Mouse (Mus musculus): ENCODE measurements around the gene Mgme1.

Mgme1 gene

GRCm38 (mm10) chr2:144305721-144306294 is 35.3 kb downstream of the Mgme1 start:
- H3K27me3 ChIP-seq (ENCODE audit: insufficient read depth, low read length): peaks cover 2% of the 10 kb centered on the region; the same call in 1 of the 2 replicates
- no peaks in the 10 kb centered on the region for H3K9me3 ChIP-seq (ENCODE audit: low read length)
- H3K4me3 ChIP-seq (replicated peaks; ENCODE audit: low read length): peak overlapping the region; percentile 53
- H3K36me3 ChIP-seq (ENCODE audit: insufficient read depth, low read length): no peaks in the 10 kb centered on the region
- peaks cover 53% of the 10 kb centered on the region for H3K4me1 ChIP-seq (replicated peaks; ENCODE audit: low read depth, low read length)
- TF ChIP-seq CTCF (conservative IDR thresholded peaks at IDR 0.05; ENCODE audit: low read length) (peak; percentile 23; the same call in 1 of the 2 replicates), POU5F1 (IDR thresholded peaks at IDR 0.05; ENCODE audit: borderline replicate concordance, low read length) (no peak)

- Histone ChIP-seq H3K36me3 (ENCODE audit: insufficient read depth, low read length) (no peaks in the 10 kb centered on the region), H3K9me3 (ENCODE audit: low read length) (no peaks in the 10 kb centered on the region), H3K27me3 (ENCODE audit: insufficient read depth, low read length) (no peaks in the 10 kb centered on the region), H3K4me1 (replicated peaks; ENCODE audit: low read depth, low read length) (peaks cover 59% of the 10 kb centered on the region), H3K4me3 (replicated peaks; ENCODE audit: low read length) (no peak overlapping the region)
- no peak for TF ChIP-seq NANOG (IDR thresholded peaks at IDR 0.05; ENCODE audit: borderline replicate concordance, low read length)
- no peak for TF ChIP-seq POU5F1 (IDR thresholded peaks at IDR 0.05; ENCODE audit: borderline replicate concordance, low read length)
- no peak for TF ChIP-seq CTCF (conservative IDR thresholded peaks at IDR 0.05; ENCODE audit: low read length)
Observed at GRCm38 (mm10) chr2:144308561-144308960, 38.1 kb downstream of the Mgme1 start.

- H3K4me3 ChIP-seq (replicated peaks; ENCODE audit: low read length): 0 out of 2 replicates have a peak overlapping the region, but pooled peaks have one; percentile 3
- H3K4me1 ChIP-seq (replicated peaks; ENCODE audit: low read depth, low read length): peaks cover 47% of the 10 kb centered on the region
- H3K9me3 ChIP-seq (ENCODE audit: low read length): no peaks in the 10 kb centered on the region
- no peaks in the 10 kb centered on the region for H3K36me3 ChIP-seq (ENCODE audit: insufficient read depth, low read length)
- TF ChIP-seq NANOG (IDR thresholded peaks at IDR 0.05; ENCODE audit: borderline replicate concordance, low read length) (no peak), CTCF (conservative IDR thresholded peaks at IDR 0.05; ENCODE audit: low read length) (no peak), POU5F1 (IDR thresholded peaks at IDR 0.05; ENCODE audit: borderline replicate concordance, low read length) (no peak)
- no peaks in the 10 kb centered on the region for H3K27me3 ChIP-seq (ENCODE audit: insufficient read depth, low read length)
Observed at GRCm38 (mm10) chr2:144310273-144310672, 39.8 kb downstream of the Mgme1 start.

GRCm38 (mm10) chr2:144311372-144311771 is 40.9 kb downstream of the Mgme1 start:
- peaks cover 39% of the 10 kb centered on the region for H3K4me1 ChIP-seq (replicated peaks; ENCODE audit: low read depth, low read length)
- TF ChIP-seq POU5F1 (IDR thresholded peaks at IDR 0.05; ENCODE audit: borderline replicate concordance, low read length): no peak
- no peak for TF ChIP-seq NANOG (IDR thresholded peaks at IDR 0.05; ENCODE audit: borderline replicate concordance, low read length)
- TF ChIP-seq CTCF (conservative IDR thresholded peaks at IDR 0.05; ENCODE audit: low read length): no peak

GRCm38 (mm10) chr2:144324218-144324617 is 53.8 kb downstream of the Mgme1 start:
- H3K9me3 ChIP-seq (ENCODE audit: low read length): no peaks in the 10 kb centered on the region
- TF ChIP-seq NANOG (IDR thresholded peaks at IDR 0.05; ENCODE audit: borderline replicate concordance, low read length) (no peak), CTCF (conservative IDR thresholded peaks at IDR 0.05; ENCODE audit: low read length) (no peak), POU5F1 (IDR thresholded peaks at IDR 0.05; ENCODE audit: borderline replicate concordance, low read length) (no peak)

More at GRCm38 (mm10) chr2:144311372-144311771, 40.9 kb downstream of the Mgme1 start:
- Histone ChIP-seq H3K4me3 (replicated peaks; ENCODE audit: low read length) (no peak overlapping the region), H3K9me3 (ENCODE audit: low read length) (no peaks in the 10 kb centered on the region), H3K27me3 (ENCODE audit: insufficient read depth, low read length) (no peaks in the 10 kb centered on the region), H3K36me3 (ENCODE audit: insufficient read depth, low read length) (no peaks in the 10 kb centered on the region)

DNA sequence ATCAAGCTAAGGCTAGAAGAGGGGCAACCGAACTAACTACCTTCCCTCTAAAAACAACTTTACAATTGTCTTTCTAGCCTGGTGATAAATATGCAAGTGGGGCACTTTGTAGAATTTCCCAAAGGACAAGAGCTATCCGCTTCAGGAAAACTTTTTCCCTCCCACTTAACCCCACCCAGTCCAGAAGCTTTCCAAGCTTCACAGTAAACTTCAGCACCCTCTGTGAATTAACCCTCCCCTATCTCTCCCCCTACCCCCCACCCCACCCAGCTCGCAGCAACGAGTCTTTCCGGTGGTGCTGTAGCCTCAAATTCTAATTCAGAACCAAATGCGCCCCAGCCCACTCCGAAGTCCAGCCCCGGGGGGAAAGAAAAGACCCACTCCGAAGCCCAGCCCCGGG is 59.0 kb downstream of the Mgme1 start:
- Histone ChIP-seq H3K9me3 (ENCODE audit: low read length) (no peaks in the 10 kb centered on the region), H3K4me1 (replicated peaks; ENCODE audit: low read depth, low read length) (peaks cover 68% of the 10 kb centered on the region), H3K36me3 (ENCODE audit: insufficient read depth, low read length) (no peaks in the 10 kb centered on the region), H3K27me3 (ENCODE audit: insufficient read depth, low read length) (peaks cover 59% of the 10 kb centered on the region), H3K4me3 (replicated peaks; ENCODE audit: low read length) (peak overlapping the region; percentile 83)
- TF ChIP-seq NANOG (IDR thresholded peaks at IDR 0.05; ENCODE audit: borderline replicate concordance, low read length) (no peak), POU5F1 (IDR thresholded peaks at IDR 0.05; ENCODE audit: borderline replicate concordance, low read length) (no peak), CTCF (conservative IDR thresholded peaks at IDR 0.05; ENCODE audit: low read length) (no peak)

More at GRCm38 (mm10) chr2:144324218-144324617, 53.8 kb downstream of the Mgme1 start:
- H3K4me1 ChIP-seq (replicated peaks; ENCODE audit: low read depth, low read length): peaks cover 37% of the 10 kb centered on the region
- no peak overlapping the region for H3K4me3 ChIP-seq (replicated peaks; ENCODE audit: low read length)
- H3K36me3 ChIP-seq (ENCODE audit: insufficient read depth, low read length): no peaks in the 10 kb centered on the region
- peaks cover 12% of the 10 kb centered on the region; the same call in 1 of the 2 replicates for H3K27me3 ChIP-seq (ENCODE audit: insufficient read depth, low read length)

- peak overlapping the region; percentile 83 for H3K4me3 ChIP-seq (replicated peaks; ENCODE audit: low read length)
- peaks cover 64% of the 10 kb centered on the region for H3K27me3 ChIP-seq (ENCODE audit: insufficient read depth, low read length)
- no peaks in the 10 kb centered on the region for H3K9me3 ChIP-seq (ENCODE audit: low read length)
- peaks cover 68% of the 10 kb centered on the region for H3K4me1 ChIP-seq (replicated peaks; ENCODE audit: low read depth, low read length)
- TF ChIP-seq CTCF (conservative IDR thresholded peaks at IDR 0.05; ENCODE audit: low read length) (no peak), NANOG (IDR thresholded peaks at IDR 0.05; ENCODE audit: borderline replicate concordance, low read length) (no peak), POU5F1 (IDR thresholded peaks at IDR 0.05; ENCODE audit: borderline replicate concordance, low read length) (no peak)
- H3K36me3 ChIP-seq (ENCODE audit: insufficient read depth, low read length): no peaks in the 10 kb centered on the region
Observed at GRCm38 (mm10) chr2:144329937-144330336, 59.5 kb downstream of the Mgme1 start.

- Histone ChIP-seq H3K9me3 (ENCODE audit: low read length) (no peaks in the 10 kb centered on the region), H3K36me3 (ENCODE audit: insufficient read depth, low read length) (no peaks in the 10 kb centered on the region), H3K4me1 (replicated peaks; ENCODE audit: low read depth, low read length) (peaks cover 68% of the 10 kb centered on the region), H3K27me3 (ENCODE audit: insufficient read depth, low read length) (peaks cover 69% of the 10 kb centered on the region), H3K4me3 (replicated peaks; ENCODE audit: low read length) (peak overlapping the region; percentile 83)
- TF ChIP-seq CTCF (conservative IDR thresholded peaks at IDR 0.05; ENCODE audit: low read length): no peak
- no peak for TF ChIP-seq POU5F1 (IDR thresholded peaks at IDR 0.05; ENCODE audit: borderline replicate concordance, low read length)
- TF ChIP-seq NANOG (IDR thresholded peaks at IDR 0.05; ENCODE audit: borderline replicate concordance, low read length): no peak
Observed at GRCm38 (mm10) chr2:144330352-144330959, 60.0 kb downstream of the Mgme1 start.

Measured in E14TG2a.4 (cell line).